Mouse (Mus musculus) forebrain, postnatal 0 days (tissue): Measurements from ENCODE around the gene Zfp444. TPM values are rescaled to one million over a fixed set of nuclear protein-coding genes. Genes with fewer than 3 reads are reported as not detected.

Experiments
- ATAC-seq: fragments of 200-750 bp; cut with Nextera tagmentation; 2 replicates; pipeline ENCODE4 v1.8.0; 2017; ENCODE audit warnings: mild to moderate bottlenecking, moderate library complexity
- DNase-seq: peaks from one replicate; pipeline ENCODE4 v3.0.0-alpha.2; 2015
- H3K27ac ChIP-seq: fragments of 300-500 bp; sonication (generic); 2 replicates; pipeline ENCODE4 v1.5.1; 2014; ENCODE audit warnings: low read depth, mild to moderate bottlenecking, antibody characterized with exemption, low read length, moderate library complexity, mixed read lengths
- H3K27me3 ChIP-seq: fragments of 300-500 bp; sonication (generic); 2 replicates; pipeline ENCODE4 v1.6.1; 2014; ENCODE audit warnings: mild to moderate bottlenecking, low read length, mixed read lengths; ENCODE audit not compliant: insufficient read depth
- H3K36me3 ChIP-seq: fragments of 300-500 bp; sonication (generic); 2 replicates; pipeline ENCODE4 v1.6.1; 2014; ENCODE audit warnings: mild to moderate bottlenecking, moderate library complexity; ENCODE audit not compliant: insufficient read depth
- H3K4me1 ChIP-seq: fragments of 300-500 bp; sonication (generic); 2 replicates; pipeline ENCODE4 v1.6.1; 2014; ENCODE audit warnings: antibody characterized with exemption; ENCODE audit not compliant: insufficient read depth
- H3K4me2 ChIP-seq: fragments of 300-500 bp; sonication (generic); 2 replicates; pipeline ENCODE4 v1.6.1; 2014; ENCODE audit warnings: low read depth, mild to moderate bottlenecking, moderate library complexity
- H3K4me3 ChIP-seq: fragments of 300-500 bp; sonication (generic); 2 replicates; pipeline ENCODE4 v1.5.1; 2014; ENCODE audit warnings: low read depth, low read length, mixed read lengths
- H3K9ac ChIP-seq: fragments of 300-500 bp; sonication (generic); 2 replicates; pipeline ENCODE4 v1.6.1; 2014; ENCODE audit warnings: mild to moderate bottlenecking
- H3K9me3 ChIP-seq: fragments of 300-500 bp; sonication (generic); 2 replicates; pipeline ENCODE4 v1.6.1; 2016; ENCODE audit warnings: low read length
- CTCF ChIP-seq: sonication (generic); IDR thresholded peaks from 2 replicates; pipeline ENCODE4 v1.5.1; 2016; ENCODE audit warnings: antibody characterized with exemption, control low read depth, low read depth
- WGBS: fragments of 180-500 bp; shearing (Covaris S2); extraction: QIAGEN DNeasy Blood & Tissue Kit; methylation state at CpG from one replicate; pipeline ENCODE4 v1.1.7; 2014; 5-methylcytosine and 5-hydroxymethylcytosine counted together
- polyA plus RNA-seq: library from polyadenylated mRNA; unstranded; fragments of >200 nt; fragmentation: Nextera tagmentation; extraction: Ambion mirVana; gene quantifications from 2 replicates; pipeline ENCODE4 v1.2.1, GENCODE M21; 2015
- total RNA-seq: library from RNA; depleted of rRNA; stranded (reverse); fragments of >200 nt; gene quantifications from 2 replicates; pipeline ENCODE4 v1.2.3, GENCODE M21; 2014

The Zfp444 gene
- total and polyA plus RNA-seq, 2 experiments from 2014 or later = 81.7 to 86.2 TPM

GRCm38 (mm10) chr7:6145423-6146188, 26.4 kb upstream of the Zfp444 start:
- no peak overlapping the region for H3K4me3 ChIP-seq
- H3K4me2 ChIP-seq = no peak overlapping the region
- no peaks in the 10 kb centered on the region for H3K4me1 ChIP-seq
- no peak overlapping the region for H3K27ac ChIP-seq
- 77% methylated on average over 8 of the region's 8 CpGs for WGBS
- ATAC-seq (no peak), DNase-seq (no peak)
- TF ChIP-seq CTCF = no peak
- H3K9me3 ChIP-seq = no peaks in the 10 kb centered on the region
- no peaks in the 10 kb centered on the region for H3K27me3 ChIP-seq
- H3K9ac ChIP-seq = no peak overlapping the region
- peaks cover 12% of the 10 kb centered on the region; the same call in 1 of the 2 replicates for H3K36me3 ChIP-seq

- Histone ChIP-seq H3K27me3 (no peaks in the 10 kb centered on the region), H3K4me3 (no peak overlapping the region), H3K4me1 (no peaks in the 10 kb centered on the region), H3K9me3 (no peaks in the 10 kb centered on the region), H3K36me3 (peaks cover 8% of the 10 kb centered on the region; the same call in 1 of the 2 replicates), H3K27ac (no peak overlapping the region), H3K4me2 (no peak overlapping the region), H3K9ac (no peak overlapping the region)
- 73% methylated on average over 7 of the region's 7 CpGs for WGBS
- TF ChIP-seq CTCF = no peak
- no peak for DNase-seq
- ATAC-seq = no peak
Measured at GRCm38 (mm10) chr7:6146194-6146981, 25.6 kb upstream of the Zfp444 start.

- Histone ChIP-seq H3K36me3 (peaks cover 2% of the 10 kb centered on the region; the same call in 1 of the 2 replicates), H3K27ac (no peak overlapping the region), H3K4me2 (no peak overlapping the region), H3K9me3 (no peaks in the 10 kb centered on the region), H3K9ac (no peak overlapping the region), H3K4me3 (no peak overlapping the region), H3K4me1 (no peaks in the 10 kb centered on the region), H3K27me3 (no peaks in the 10 kb centered on the region)
- DNase-seq (no peak), ATAC-seq (no peak)
- no peak for TF ChIP-seq CTCF
- 38% methylated on average over 2 of the region's 2 CpGs for WGBS
Measured at GRCm38 (mm10) chr7:6146982-6147325, 25.1 kb upstream of the Zfp444 start.

GRCm38 (mm10) chr7:6147688-6148087, 24.3 kb upstream of the Zfp444 start:
- H3K9me3 ChIP-seq = no peaks in the 10 kb centered on the region
- WGBS = 85% methylated on average over 5 of the region's 5 CpGs
- no peak for DNase-seq
- no peaks in the 10 kb centered on the region for H3K4me1 ChIP-seq
- H3K9ac ChIP-seq = no peak overlapping the region
- no peaks in the 10 kb centered on the region for H3K36me3 ChIP-seq
- H3K27ac ChIP-seq = no peak overlapping the region
- no peak for ATAC-seq
- no peak overlapping the region for H3K4me3 ChIP-seq
- no peak for TF ChIP-seq CTCF
- H3K4me2 ChIP-seq = no peak overlapping the region
- no peaks in the 10 kb centered on the region for H3K27me3 ChIP-seq

GRCm38 (mm10) chr7:6151266-6151665, 20.8 kb upstream of the Zfp444 start:
- 83% methylated on average over 1 of the region's 1 CpGs for whole genome bisulfite sequencing

GRCm38 (mm10) chr7:6152036-6152435, 20.0 kb upstream of the Zfp444 start:
- DNase-seq = no peak
- H3K4me3 ChIP-seq = no peak overlapping the region
- 83% methylated on average over 3 of the region's 3 CpGs for WGBS

More at GRCm38 (mm10) chr7:6151266-6151665, 20.8 kb upstream of the Zfp444 start:
- Histone ChIP-seq H3K27me3 (no peaks in the 10 kb centered on the region), H3K36me3 (no peaks in the 10 kb centered on the region), H3K4me1 (peaks cover 6% of the 10 kb centered on the region), H3K9ac (no peak overlapping the region), H3K4me3 (no peak overlapping the region), H3K4me2 (no peak overlapping the region), H3K9me3 (no peaks in the 10 kb centered on the region), H3K27ac (no peak overlapping the region)
- DNase-seq (no peak), ATAC-seq (no peak)
- no peak for TF ChIP-seq CTCF

GRCm38 (mm10) chr7:6153131-6153530, 18.9 kb upstream of the Zfp444 start:
- DNase-seq = no peak
- no peak overlapping the region for H3K9ac ChIP-seq
- no peak for TF ChIP-seq CTCF
- peaks cover 12% of the 10 kb centered on the region for H3K4me1 ChIP-seq
- WGBS = 89% methylated on average over 3 of the region's 3 CpGs
- no peaks in the 10 kb centered on the region for H3K27me3 ChIP-seq
- H3K4me3 ChIP-seq = no peak overlapping the region
- H3K27ac ChIP-seq = no peak overlapping the region
- no peak for ATAC-seq
- H3K9me3 ChIP-seq = no peaks in the 10 kb centered on the region
- H3K4me2 ChIP-seq = no peak overlapping the region
- H3K36me3 ChIP-seq = no peaks in the 10 kb centered on the region

More at GRCm38 (mm10) chr7:6152036-6152435, 20.0 kb upstream of the Zfp444 start:
- Histone ChIP-seq H3K4me2 (no peak overlapping the region), H3K36me3 (no peaks in the 10 kb centered on the region), H3K9me3 (no peaks in the 10 kb centered on the region), H3K4me1 (peaks cover 12% of the 10 kb centered on the region), H3K9ac (no peak overlapping the region), H3K27me3 (no peaks in the 10 kb centered on the region), H3K27ac (no peak overlapping the region)
- ATAC-seq = no peak
- no peak for TF ChIP-seq CTCF
